Mouse (Mus musculus) megakaryocyte, embryonic 14.5 days (primary cell): ENCODE data around the gene Ece1.

Experiments
- FLI1 ChIP-seq: IDR thresholded peaks from 2 replicates; pipeline ENCODE4 v1.6.1; 2012; ENCODE audit warnings: low read length, inconsistent platforms, mixed read lengths
- GATA1 ChIP-seq: IDR thresholded peaks from 3 replicates; pipeline ENCODE4 v1.6.1; 2012; ENCODE audit warnings: mixed read lengths, low read length, inconsistent platforms, borderline replicate concordance

DNA sequence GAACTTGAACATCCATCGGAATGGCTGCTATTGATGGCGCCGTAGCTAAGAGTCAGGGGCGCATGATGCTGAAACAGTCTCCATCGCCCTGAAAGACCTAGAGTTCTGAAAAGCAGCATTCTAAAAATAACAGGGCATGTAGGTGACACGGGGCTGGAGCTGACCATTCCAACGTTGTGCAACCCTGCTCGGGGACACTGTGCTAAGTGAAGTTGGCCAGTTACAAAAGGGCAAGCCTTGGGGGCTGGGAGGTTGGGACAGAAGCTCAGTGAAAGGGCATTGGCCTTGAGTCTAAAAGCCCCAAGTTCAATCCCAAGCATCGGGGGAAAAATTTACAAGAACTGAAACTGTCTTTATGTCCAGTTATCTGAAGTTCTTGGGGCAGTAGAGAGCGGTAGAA lies 81.5 kb downstream of the Ece1 start:
- no peak for TF ChIP-seq GATA1
- no peak for TF ChIP-seq FLI1
